Mouse (Mus musculus) gastrocnemius, adult 8-10 months (tissue): ENCODE results near the gene Mcm3ap. TPM values are rescaled to one million over a fixed set of nuclear protein-coding genes. Genes with fewer than 3 reads are reported as not detected.

Experiments
- total RNA-seq, 4 experiments: library from RNA; stranded (reverse); gene quantifications; 2 replicates each; pipeline ENCODE4 v1.2.4; 2022

Mcm3ap gene
- total RNA-seq, 4 experiments from 2014 or later: 15.6 to 19.9 (median 17.2) TPM

Other genes with a start within 250 kb of the Mcm3ap start
- gene Prmt2, start 231.1 kb upstream of the Mcm3ap start, total RNA-seq: 1 to 10 TPM; 2.1 to 3.3 (median 3.0) TPM
- gene S100b, start 215.1 kb upstream of the Mcm3ap start, total RNA-seq: 1 to 10 TPM; 1.2 to 3.0 (median 2.4) TPM
- gene Dip2a, start 123.6 kb upstream of the Mcm3ap start, total RNA-seq: 1 to 10 TPM; 2.6 to 4.3 (median 2.8) TPM
- gene AC141477.1, start 28.5 kb upstream of the Mcm3ap start, total RNA-seq: not detected
- 10 to 100 TPM; 53.2 to 69.0 (median 59.0) TPM for gene Pcnt, start 26.1 kb upstream of the Mcm3ap start, total RNA-seq
- gene 2610028H24Rik, start 19.8 kb upstream of the Mcm3ap start, total RNA-seq: not detected
- gene Ybey, start 187 bp downstream of the Mcm3ap start, total RNA-seq: 1 to 10 TPM; 3.7 to 4.4 (median 4.2) TPM
- gene Lss, start 62.7 kb downstream of the Mcm3ap start, total RNA-seq: 1 to 10 TPM; 4.4 to 8.1 (median 7.2) TPM
- gene Spatc1l, start 93.3 kb downstream of the Mcm3ap start, total RNA-seq: not detected
- gene Ftcd, start 106.7 kb downstream of the Mcm3ap start, total RNA-seq: under 1 TPM in 1 of 4 experiments, not detected in 3; 0.27 TPM
- 10 to 100 TPM; 15.1 to 28.1 (median 17.1) TPM for gene Col6a2, start 154.7 kb downstream of the Mcm3ap start, total RNA-seq